Mouse (Mus musculus): ENCODE data around the gene Sdccag8.

Gene Sdccag8

GRCm38 (mm10) chr1:177061761-177062160 is 247.3 kb downstream of the Sdccag8 start:
- DNase-seq (ENCODE audit: low spot score) = no peak

GRCm38 (mm10) chr1:177065732-177066131 is 251.3 kb downstream of the Sdccag8 start:
- no peak for DNase-seq (ENCODE audit: low spot score)

GRCm38 (mm10) chr1:177067123-177067646 is 252.7 kb downstream of the Sdccag8 start:
- no peak for DNase-seq (ENCODE audit: low spot score)

GRCm38 (mm10) chr1:177069161-177069560 is 254.7 kb downstream of the Sdccag8 start:
- DNase-seq (ENCODE audit: low spot score) = no peak

Measured in ovary, postnatal 14 days (tissue).